Mouse (Mus musculus) embryo, embryonic 10 days (tissue): ENCODE measurements around the gene Trim59.

Source experiments
- DNase-seq: peaks from one replicate; pipeline ENCODE4 v3.0.0-alpha.2; 2015; ENCODE audit warnings: low spot score

Gene Trim59

DNA sequence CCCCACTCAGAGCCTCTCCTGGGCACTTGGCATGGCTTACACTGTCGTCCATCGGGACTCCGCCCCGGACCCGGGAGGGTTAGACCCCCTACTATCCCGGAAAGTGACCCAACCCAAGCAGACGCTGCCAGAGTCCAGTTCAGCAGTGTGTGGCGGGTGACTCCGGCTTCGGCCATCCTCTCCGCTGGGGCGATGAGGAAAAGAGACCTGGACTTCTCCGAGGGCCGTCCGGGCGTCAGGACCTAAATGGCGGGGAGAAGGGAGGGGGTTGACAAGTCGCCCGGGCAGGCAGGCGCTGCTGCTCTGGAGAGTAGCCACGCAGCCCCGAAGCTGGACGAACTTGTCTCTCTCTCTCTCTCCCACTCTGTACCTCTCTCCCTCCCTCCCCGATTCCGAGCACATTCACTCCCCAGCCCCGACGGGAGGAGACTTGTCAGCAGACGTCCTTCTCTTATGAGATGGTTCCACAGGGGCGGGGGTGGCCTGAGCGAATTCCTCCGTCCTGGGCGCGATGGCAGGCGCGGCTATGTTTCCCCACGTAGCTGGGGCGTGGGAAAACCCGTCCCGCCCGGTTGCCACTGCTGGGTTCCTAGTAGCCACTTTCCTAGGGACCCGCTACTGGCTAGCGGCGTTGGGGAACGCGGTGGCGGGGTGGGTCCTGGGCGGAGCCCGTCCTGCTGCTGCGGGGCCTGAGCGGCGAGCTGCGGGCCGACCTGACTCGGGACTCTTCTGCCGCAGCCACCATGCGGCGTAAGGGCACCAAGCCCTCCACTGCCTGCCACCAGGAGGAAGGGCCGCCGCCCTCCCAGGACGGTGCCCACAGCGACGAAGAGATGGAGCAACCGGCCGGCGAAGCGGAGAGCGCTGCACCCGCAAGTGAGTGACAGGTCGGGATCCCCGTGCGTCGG, 39.0 kb downstream of the Trim59 start:
- peak; percentile 58 for DNase-seq

DNA sequence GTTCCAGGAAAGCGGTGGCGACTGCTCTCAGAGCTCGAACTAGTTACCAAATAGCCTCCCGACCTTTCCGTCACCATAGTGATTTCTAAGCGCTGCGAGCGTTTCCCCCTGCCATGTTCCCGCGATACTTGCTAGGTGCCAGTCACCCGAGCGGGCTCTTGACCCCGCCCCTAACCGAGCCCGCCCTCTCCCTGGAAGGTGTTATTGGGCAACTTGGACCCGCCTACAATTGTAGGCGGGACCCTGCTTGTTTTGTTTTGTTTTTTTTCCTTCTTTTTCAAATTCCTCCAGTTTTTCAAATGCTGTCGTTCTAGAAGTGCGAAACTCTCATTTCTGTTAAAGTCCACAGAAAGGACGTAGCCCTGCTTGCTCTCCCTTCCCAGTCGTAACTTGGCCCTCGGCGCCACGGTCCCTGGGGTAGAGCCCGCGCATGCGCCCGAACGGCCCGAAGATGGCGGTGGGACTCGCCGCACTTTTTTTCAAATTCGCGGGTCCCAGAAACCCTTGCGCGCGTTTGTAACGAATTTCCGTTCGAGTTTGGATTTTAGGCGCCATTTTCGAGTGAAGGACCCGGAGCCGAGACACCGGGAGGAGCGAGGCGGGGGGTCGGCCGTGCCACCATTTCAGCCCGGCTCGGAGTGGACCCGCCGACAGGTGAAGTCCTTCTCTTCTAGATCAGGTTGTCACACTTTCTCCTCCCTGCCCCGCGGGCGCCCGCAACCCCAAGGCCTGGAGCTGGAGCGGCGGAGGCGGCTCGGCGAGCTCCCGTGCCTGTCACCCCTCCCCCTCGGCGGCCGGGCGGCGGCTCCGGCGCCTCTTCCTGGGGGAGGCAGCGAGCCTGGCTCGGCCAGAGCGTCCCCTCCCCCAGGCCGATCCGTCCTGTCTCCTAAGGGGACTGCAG, 39.9 kb downstream of the Trim59 start, which contains the start of the genes Ift80 and Smc4:
Gene Ift80 (minus strand): TSS at position 134 of the 901 bp plus-strand sequence.
Gene Smc4 (plus strand): TSS at position 302 of the 901 bp plus-strand sequence.
- DNase-seq: peak; percentile 96

DNA sequence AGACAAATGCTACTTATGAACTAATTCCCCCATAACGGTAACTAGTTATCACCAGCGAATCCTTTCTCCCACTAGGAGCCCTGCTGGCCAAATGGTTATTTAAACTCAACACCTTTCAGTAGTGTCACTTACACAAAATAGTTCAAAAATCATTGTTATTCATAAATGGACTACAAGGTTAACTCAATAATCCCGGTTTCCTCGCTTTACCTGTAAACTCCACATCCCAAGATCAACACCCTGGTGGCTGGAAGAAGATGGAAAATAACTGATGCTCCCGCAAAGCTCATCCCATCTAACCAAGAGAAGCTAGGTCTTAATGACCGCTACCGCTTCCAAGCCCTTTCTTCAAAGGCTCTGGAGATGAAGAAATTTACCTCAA, 40.5 kb downstream of the Trim59 start:
- DNase-seq: peak; percentile 29

DNA sequence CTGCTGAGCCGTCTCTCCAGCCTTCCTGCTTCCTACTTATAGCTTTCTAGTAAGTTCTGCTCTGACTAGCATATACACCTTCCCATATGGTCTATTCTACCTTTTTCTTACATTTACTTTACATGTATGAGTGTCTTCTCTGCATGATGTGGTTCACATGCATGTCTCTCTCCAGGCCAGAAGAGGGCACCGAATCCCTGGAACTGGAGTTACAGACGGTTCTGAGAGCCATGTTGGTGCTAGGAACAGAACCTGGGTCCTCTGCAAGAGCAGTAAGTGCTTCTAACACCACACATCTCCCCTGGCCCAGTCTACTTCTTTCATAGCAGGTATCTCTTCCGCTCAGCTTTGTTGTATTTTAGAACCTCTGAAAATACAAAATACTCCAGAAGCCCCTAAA, 41.8 kb downstream of the Trim59 start:
- DNase-seq: no peak

DNA sequence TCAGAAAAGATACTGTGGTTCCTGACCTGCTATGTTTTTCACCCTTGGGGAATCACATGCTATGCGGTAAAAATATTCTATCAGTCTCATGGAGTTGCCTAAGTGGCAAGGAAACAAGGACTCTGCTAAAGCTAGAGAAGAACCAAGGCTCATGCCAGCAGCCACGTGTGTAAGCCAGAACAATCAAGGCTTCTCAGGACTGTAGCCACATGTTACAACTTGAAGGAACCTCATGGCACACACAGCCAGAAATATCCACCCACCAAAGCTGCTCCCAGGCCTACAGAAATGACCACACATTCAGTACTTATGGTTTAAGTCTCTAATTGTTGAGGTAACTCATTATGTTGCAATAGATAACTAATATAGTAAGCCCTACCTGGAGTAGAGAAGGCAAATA, 58.0 kb downstream of the Trim59 start:
- DNase-seq: no peak
